Mouse (Mus musculus) urinary bladder, postnatal 25 days (tissue): ENCODE measurements around the gene Defa37.
"Not testable (repeated sequence)": the region's sequence is repeated elsewhere in the genome, so short reads cannot be mapped to it uniquely, and the experiment has no call there.

Experiments
- DNase-seq: peaks from one replicate; pipeline ENCODE4 v3.0.0; 2022; ENCODE audit warnings: low spot score

Defa37 gene

GRCm38 (mm10) chr8:21565086-21565485 is at the start of gene Defa37:
Gene Defa37 (plus strand): TSS chr8:21565386.
- DNase-seq: not testable (repeated sequence)

GRCm38 (mm10) chr8:21528732-21529131 is 36.5 kb upstream of the Defa37 start, which contains the start of gene Defa32:
Gene Defa32 (plus strand): TSS chr8:21529032.
- DNase-seq: not testable (repeated sequence)

- not testable (repeated sequence) for DNase-seq
Measured at GRCm38 (mm10) chr8:21582706-21583105, 17.5 kb downstream of the Defa37 start, which contains the start of gene Defa28. Gene Defa28 (plus strand): TSS chr8:21583006.

GRCm38 (mm10) chr8:21594408-21594807 is 29.2 kb downstream of the Defa37 start, which contains the start of gene Gm7861:
Gene Gm7861 (minus strand): TSS chr8:21594508.
- not testable (repeated sequence) for DNase-seq
